Mouse (Mus musculus) lung, postnatal 0 days (tissue): ENCODE measurements around the gene Ankrd6.

Source experiments
- CTCF ChIP-seq: IDR thresholded peaks from 2 replicates; pipeline ENCODE4 v1.5.1; 2016; ENCODE audit warnings: antibody characterized with exemption, mild to moderate bottlenecking
- EP300 ChIP-seq: IDR thresholded peaks from 2 replicates; pipeline ENCODE4 v1.6.1; 2016; ENCODE audit warnings: antibody characterized with exemption, mild to moderate bottlenecking, control low read depth

DNA sequence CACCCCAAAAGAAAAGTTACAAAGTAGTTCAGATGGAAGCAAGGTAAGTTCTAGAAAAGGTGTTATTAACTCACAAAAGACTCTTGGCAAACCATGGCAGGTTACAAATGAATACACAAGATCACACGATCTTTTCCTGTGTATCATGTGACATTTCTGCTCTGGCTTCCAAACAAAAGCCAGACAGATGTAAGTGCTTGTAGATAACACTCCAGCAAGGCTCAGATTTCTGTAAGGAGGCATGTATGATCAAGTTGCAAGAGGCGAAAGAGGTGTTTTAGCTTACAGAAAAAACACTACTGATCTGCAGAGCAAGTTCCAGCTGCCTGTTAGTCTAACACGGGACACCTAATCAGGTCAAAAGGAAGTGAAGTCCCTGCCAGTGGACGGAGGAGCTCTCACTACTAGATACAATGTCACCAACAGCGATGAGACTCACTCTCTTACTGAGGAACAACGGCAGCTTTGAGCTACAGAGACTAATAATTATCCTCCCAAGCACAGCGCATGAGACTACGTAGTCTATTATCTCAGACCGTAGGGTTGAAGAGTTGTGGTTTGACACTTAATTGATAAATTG lies 13.8 kb downstream of the Ankrd6 start:
- TF ChIP-seq CTCF, result no peak
- TF ChIP-seq EP300, result no peak
